In genomic region chr4:152405671-152406201, GRCm38 (mm10) we compare ENCODE assay signal across 14 mouse cellular contexts.
DNase-seq lines count a peak whose midpoint lies in the region; ATAC-seq and TF ChIP-seq lines count a peak whose summit lies in the region.
"Had no signal": no experiment of that assay in that cellular context is flagged by ENCODE, and none has a peak within 500 bp of the region (broad histone marks: within the 10 kb centered on the region; RNA-seq: fewer than 3 reads in every experiment).

No protein-coding gene starts in this region.

- 22% methylated on average over 7 of the region's 7 CpGs for WGBS in cerebellum, adult 2 months
- 79% methylated on average over 7 of the region's 7 CpGs for WGBS in midbrain, embryonic 14.5 days

- H3K27me3 ChIP-seq in cerebellum, adult 2 months (ENCODE audit: control insufficient read depth, insufficient read depth, low read length), result no peaks in the 10 kb centered on the region
- H3K27me3 ChIP-seq in midbrain, embryonic 14.5 days (ENCODE audit: control insufficient read depth, insufficient read depth, low read length), result no peaks in the 10 kb centered on the region
- H3K27me3 ChIP-seq: heart, embryonic 13.5 days; liver, embryonic 13.5 days had no signal

- H3K4me2 ChIP-seq in midbrain, embryonic 14.5 days (ENCODE audit: low read length), result no peak overlapping the region
- H3K4me2 ChIP-seq: heart, embryonic 13.5 days; liver, embryonic 13.5 days had no signal

- no peak for TF ChIP-seq POLR2A in cerebellum, adult 2 months (IDR thresholded peaks at IDR 0.05; ENCODE audit: borderline replicate concordance, insufficient read depth, low read length)
- TF ChIP-seq POLR2A in cortical plate, adult 2 months (IDR thresholded peaks at IDR 0.05; ENCODE audit: extremely low read depth, insufficient read depth, low read length), result no peak

- H3K4me1 ChIP-seq in cerebellum, adult 2 months (ENCODE audit: control insufficient read depth, insufficient read depth, low read length), result peaks cover 16% of the 10 kb centered on the region
- H3K4me1 ChIP-seq in cortical plate, adult 2 months (ENCODE audit: control insufficient read depth, insufficient read depth, low read length), result peaks cover 14% of the 10 kb centered on the region
- H3K4me1 ChIP-seq in midbrain, embryonic 14.5 days (ENCODE audit: control insufficient read depth, insufficient read depth, low read length), result 0 out of 2 replicates have a peak, but pooled peaks cover 7% of the 10 kb centered on the region
- H3K4me1 ChIP-seq: liver, embryonic 13.5 days had no signal

- no peak overlapping the region for H3K9ac ChIP-seq in midbrain, embryonic 14.5 days (replicated peaks; ENCODE audit: low read length)
- H3K9ac ChIP-seq: heart, embryonic 13.5 days; liver, embryonic 13.5 days had no signal

- no peak for DNase-seq in cerebellum, adult 2 months
- no peak for DNase-seq in layer of hippocampus, adult 2 months (ENCODE audit: low spot score in 2 of 2)
- no peak for DNase-seq in layer of hippocampus, adult 18-20 months (ENCODE audit: low spot score in 2 of 2)
- no peak for DNase-seq in midbrain, embryonic 14.5 days
- DNase-seq in gastrocnemius, postnatal 4 days (ENCODE audit: low spot score in 2 of 2), result no peak
- DNase-seq: kidney, postnatal 36 days; liver, embryonic 13.5 days; lung, postnatal 36 days; thymus, adult 2 months had no signal

- H3K27ac ChIP-seq in cerebellum, adult 2 months (ENCODE audit: insufficient read depth, low read length), result no peak overlapping the region
- peak overlapping the region; percentile 91 for H3K27ac ChIP-seq in layer of hippocampus, adult 2 months
- peak overlapping the region; percentile 92 for H3K27ac ChIP-seq in cortical plate, adult 2 months (ENCODE audit: insufficient read depth, low read length)
- H3K27ac ChIP-seq in midbrain, embryonic 14.5 days (replicated peaks; ENCODE audit: low read depth, low read length), result peak overlapping the region; percentile 55; the same call in 1 of the 2 replicates
- H3K27ac ChIP-seq: heart, embryonic 13.5 days; liver, embryonic 13.5 days had no signal

- TF ChIP-seq CTCF in cerebellum, adult 2 months (IDR thresholded peaks at IDR 0.05; ENCODE audit: borderline replicate concordance, insufficient read depth, low read depth, low read length), result no peak
- no peak for TF ChIP-seq CTCF in layer of hippocampus, adult 2 months (conservative IDR thresholded peaks at IDR 0.05)
- TF ChIP-seq CTCF in cortical plate, adult 2 months (IDR thresholded peaks at IDR 0.05; ENCODE audit: extremely low read depth, insufficient read depth, low read length), result no peak

- 0 out of 2 replicates have a peak, but pooled peaks have one; percentile 26 for ATAC-seq in cerebellum, adult (ENCODE audit: insufficient number of reproducible peaks, low FRiP score, low TSS enrichment)
- no peak for ATAC-seq in midbrain, embryonic 14.5 days (ENCODE audit: low FRiP score, low TSS enrichment)
- ATAC-seq in erythroid progenitor cell, adult 5-6 weeks (replicated peaks; ENCODE audit: low FRiP score, poor library complexity, severe bottlenecking), result no peak

- no peaks in the 10 kb centered on the region for H3K36me3 ChIP-seq in midbrain, embryonic 14.5 days (ENCODE audit: control insufficient read depth, insufficient read depth, low read length)
- H3K36me3 ChIP-seq: heart, embryonic 13.5 days; liver, embryonic 13.5 days had no signal

- no peaks in the 10 kb centered on the region for H3K9me3 ChIP-seq in midbrain, embryonic 14.5 days (ENCODE audit: control insufficient read depth, low read length)
- H3K9me3 ChIP-seq: heart, embryonic 13.5 days; liver, embryonic 13.5 days had no signal

- no peak overlapping the region for H3K4me3 ChIP-seq in cerebellum, adult 2 months (replicated peaks; ENCODE audit: insufficient read depth, low read depth, low read length)
- no peak overlapping the region for H3K4me3 ChIP-seq in layer of hippocampus, adult 2 months
- H3K4me3 ChIP-seq in cortical plate, adult 2 months (ENCODE audit: insufficient read depth, low read length), result no peak overlapping the region
- H3K4me3 ChIP-seq in midbrain, embryonic 14.5 days (replicated peaks; ENCODE audit: low read depth, low read length), result no peak overlapping the region
- H3K4me3 ChIP-seq: heart, embryonic 13.5 days; liver, embryonic 13.5 days; myocyte had no signal
